Mouse (Mus musculus): ENCODE measurements around the gene Crtac1. TPM values are rescaled to one million over a fixed set of nuclear protein-coding genes. Genes with fewer than 3 reads are reported as not detected.

Gene Crtac1
- total and polyA plus RNA-seq, 2 experiments from 2014 or later: 31.3 to 53.1 TPM

- Histone ChIP-seq H3K36me3 (ENCODE audit: insufficient read depth, low read length) (no peaks in the 10 kb centered on the region), H3K27ac (no peak overlapping the region), H3K4me2 (ENCODE audit: low read depth, low read length) (no peak overlapping the region), H3K9ac (replicated peaks; ENCODE audit: low read length) (no peak overlapping the region), H3K4me1 (ENCODE audit: insufficient read depth, low read length) (0 out of 2 replicates have a peak, but pooled peaks cover 9% of the 10 kb centered on the region), H3K9me3 (ENCODE audit: low read length) (no peaks in the 10 kb centered on the region), H3K27me3 (ENCODE audit: insufficient read depth, low read length) (no peaks in the 10 kb centered on the region), H3K4me3 (ENCODE audit: low read length) (no peak overlapping the region)
- WGBS: 17% methylated on average over 4 of the region's 4 CpGs
- DNase-seq (ENCODE audit: low spot score) (no peak), ATAC-seq (peak; percentile 27; the same call in 1 of the 2 replicates)
- no peak for TF ChIP-seq CTCF (IDR thresholded peaks at IDR 0.05; ENCODE audit: low read depth)
Observed at GRCm38 (mm10) chr19:42237602-42238340, 193.8 kb downstream of the Crtac1 start.

Small RNAs within 50 kb of the gene (microRNA-seq; reads per million reads assigned to microRNA genes)
- gene Gm26339: 0 reads per million in 2 experiments
- 6.3 to 7.2 reads per million in 2 experiments for gene Mir3085

Other genes with a start within 250 kb of the Crtac1 start
- 1.2 and 1.8 TPM in 2 replicates for gene Sfrp5, start 229.5 kb downstream of the Crtac1 start, total RNA-seq (2014; rRNA removed)
- gene Sfrp5, start 229.5 kb downstream of the Crtac1 start, polyA plus RNA-seq (2015; fragmentation: Nextera tagmentation; extraction: Ambion mirVana): 1.6 and 2.0 TPM in 2 replicates
- 80.0 and 84.8 TPM in 2 replicates for gene Golga7b, start 184.2 kb downstream of the Crtac1 start, total RNA-seq (2014; rRNA removed)
- 58.7 and 62.4 TPM in 2 replicates for gene Golga7b, start 184.2 kb downstream of the Crtac1 start, polyA plus RNA-seq (2015; fragmentation: Nextera tagmentation; extraction: Ambion mirVana)
- 7.2 and 8.1 TPM in 2 replicates for gene R3hcc1l, start 87.0 kb upstream of the Crtac1 start, total RNA-seq (2014; rRNA removed)
- 8.8 and 10.5 TPM in 2 replicates for gene R3hcc1l, start 87.0 kb upstream of the Crtac1 start, polyA plus RNA-seq (2015; fragmentation: Nextera tagmentation; extraction: Ambion mirVana)
- gene Loxl4, start 181.0 kb upstream of the Crtac1 start, total RNA-seq (2014; rRNA removed): 0.72 and 0.78 TPM in 2 replicates
- gene Loxl4, start 181.0 kb upstream of the Crtac1 start, polyA plus RNA-seq (2015; fragmentation: Nextera tagmentation; extraction: Ambion mirVana): 0.18 TPM in 1 of 2 replicates, not detected in the other